ENCODE assay signal across 12 mouse cellular contexts in genomic region chr8:84023085-84023484, GRCm38 (mm10). TPM values are rescaled to one million over a fixed set of nuclear protein-coding genes. Genes with fewer than 3 reads are reported as not detected.
DNase-seq lines count a peak whose midpoint lies in the region; ATAC-seq and TF ChIP-seq lines count a peak whose summit lies in the region.
"Had no signal": no experiment of that assay in that cellular context is flagged by ENCODE, and none has a peak within 500 bp of the region (broad histone marks: within the 10 kb centered on the region; RNA-seq: fewer than 3 reads in every experiment).

No protein-coding gene starts in this region.

- H3K4me1 ChIP-seq in lung, embryonic 14.5 days (ENCODE audit: insufficient read depth), result peaks cover 15% of the 10 kb centered on the region
- H3K4me1 ChIP-seq in midbrain, embryonic 14.5 days (ENCODE audit: control insufficient read depth, insufficient read depth, low read length), result 0 out of 2 replicates have a peak, but pooled peaks cover 7% of the 10 kb centered on the region

- H3K36me3 ChIP-seq in C2C12 (ENCODE audit: control insufficient read depth, insufficient read depth), result no peaks in the 10 kb centered on the region
- no peaks in the 10 kb centered on the region for H3K36me3 ChIP-seq in lung, embryonic 14.5 days (ENCODE audit: insufficient read depth)
- H3K36me3 ChIP-seq in midbrain, embryonic 14.5 days (ENCODE audit: control insufficient read depth, insufficient read depth, low read length), result no peaks in the 10 kb centered on the region

- WGBS in lung, embryonic 14.5 days, result 5% methylated on average over 5 of the region's 5 CpGs
- WGBS in midbrain, embryonic 14.5 days, result 61% methylated on average over 5 of the region's 5 CpGs

- no peaks in the 10 kb centered on the region for H3K9me3 ChIP-seq in lung, embryonic 14.5 days (ENCODE audit: low read depth, low read length)
- H3K9me3 ChIP-seq in midbrain, embryonic 14.5 days (ENCODE audit: control insufficient read depth, low read length), result no peaks in the 10 kb centered on the region
- H3K9me3 ChIP-seq: megakaryocyte, embryonic 14.5 days had no signal

- no peaks in the 10 kb centered on the region for H3K79me2 ChIP-seq in C2C12 (ENCODE audit: control insufficient read depth, insufficient read depth)

- no peak overlapping the region for H3K4me3 ChIP-seq in C2C12 (ENCODE audit: insufficient read depth, poor library complexity, severe bottlenecking)
- H3K4me3 ChIP-seq in gastrocnemius, adult 2 months, result peak overlapping the region; percentile 2; the same call in 1 of the 2 replicates
- no peak overlapping the region for H3K4me3 ChIP-seq in lung, embryonic 14.5 days (ENCODE audit: low read depth, low read length)
- H3K4me3 ChIP-seq in midbrain, embryonic 14.5 days (replicated peaks; ENCODE audit: low read depth, low read length), result no peak overlapping the region
- H3K4me3 ChIP-seq: megakaryocyte, embryonic 14.5 days had no signal

- no peaks in the 10 kb centered on the region for H3K79me3 ChIP-seq in C2C12 (ENCODE audit: low read depth)

- no peaks in the 10 kb centered on the region for H3K27me3 ChIP-seq in C2C12 (ENCODE audit: control insufficient read depth, insufficient read depth, insufficient read length)
- peaks cover 20% of the 10 kb centered on the region; the same call in 1 of the 2 replicates for H3K27me3 ChIP-seq in lung, embryonic 14.5 days (ENCODE audit: insufficient read depth, low read length)
- H3K27me3 ChIP-seq in midbrain, embryonic 14.5 days (ENCODE audit: control insufficient read depth, insufficient read depth, low read length), result peaks cover 18% of the 10 kb centered on the region; the same call in 1 of the 2 replicates

- peak overlapping the region; percentile 76 for H3K27ac ChIP-seq in gastrocnemius, adult 2 months
- no peak overlapping the region for H3K27ac ChIP-seq in lung, embryonic 14.5 days (ENCODE audit: low read depth)
- no peak overlapping the region for H3K27ac ChIP-seq in midbrain, embryonic 14.5 days (replicated peaks; ENCODE audit: low read depth, low read length)

- peak; percentile 89 for DNase-seq in gastrocnemius, adult 2 months
- DNase-seq in heart, postnatal 36 days, result peak; percentile 70 to 72
- DNase-seq in lung, embryonic 14.5 days, result peak; percentile 60
- DNase-seq in ovary, adult 18-20 months (ENCODE audit: low spot score), result no peak
- DNase-seq in c-Kit-positive CD71-positive TER-119-positive erythroid progenitor cells, embryonic 14.5 days (ENCODE audit: low spot score), result no peak
- no peak for DNase-seq in midbrain, embryonic 14.5 days

- no peak for TF ChIP-seq CTCF in C2C12 (IDR thresholded peaks at IDR 0.05; ENCODE audit: control insufficient read depth, insufficient read depth, insufficient read length)
- TF ChIP-seq CTCF in gastrocnemius, adult 2 months (IDR thresholded peaks at IDR 0.05), result no peak
- no peak for TF ChIP-seq CTCF in lung, embryonic 14.5 days (IDR thresholded peaks at IDR 0.05; ENCODE audit: low read depth)

- 0 out of 2 replicates have a peak overlapping the region, but pooled peaks have one; percentile 12 for H3K4me2 ChIP-seq in lung, embryonic 14.5 days
- no peak overlapping the region for H3K4me2 ChIP-seq in midbrain, embryonic 14.5 days (ENCODE audit: low read length)

- intact Hi-C loops in gastrocnemius, adult 2 months (cut with DNase I), result no loop called here
- intact Hi-C loops in heart, postnatal 36 days (cut with DNase I), result no loop called here

- H3ac ChIP-seq in C2C12 (ENCODE audit: control insufficient read depth, insufficient read length, low read depth), result no peak overlapping the region

- ATAC-seq in lung, embryonic 14.5 days (ENCODE audit: insufficient read depth), result no peak
- no peak for ATAC-seq in megakaryocyte-erythroid progenitor cell, adult 5-6 weeks (replicated peaks; ENCODE audit: low FRiP score, low TSS enrichment, poor library complexity, severe bottlenecking)
- ATAC-seq in midbrain, embryonic 14.5 days (ENCODE audit: low FRiP score, low TSS enrichment), result no peak

- H3K9ac ChIP-seq in lung, embryonic 14.5 days, result no peak overlapping the region
- no peak overlapping the region for H3K9ac ChIP-seq in midbrain, embryonic 14.5 days (replicated peaks; ENCODE audit: low read length)

TF ChIP-seq in C2C12, 6 proteins besides CTCF, POLR2A, EP300 and RAD21:
- TF ChIP-seq MAX (IDR thresholded peaks at IDR 0.05) (peak; percentile 81), FOSL1 (IDR thresholded peaks at IDR 0.05; ENCODE audit: insufficient read depth, low read length, poor library complexity, severe bottlenecking) (no peak), CEBPB (IDR thresholded peaks at IDR 0.05; ENCODE audit: low read depth) (no peak), MYOG (IDR thresholded peaks at IDR 0.05; ENCODE audit: control insufficient read depth, extremely low read depth, insufficient read length) (no peak), MYOD1 (IDR thresholded peaks at IDR 0.05; ENCODE audit: control insufficient read depth, insufficient read length, low read depth) (peak; percentile 31), USF1 (IDR thresholded peaks at IDR 0.05; ENCODE audit: low read depth) (peak; percentile 76)
TF ChIP-seq in C2C12: peak in this region for 3.

RNA-seq across cellular contexts. Expression of gene Palm3, which starts 1.8 kb away (rescaled TPM):
- 3.5 TPM for polyA plus RNA-seq in C2C12 (2012; fragmentation: generic; extraction: Trizol)
- total RNA-seq in gastrocnemius, adult 2 months (2021), result under 1 TPM in 1 of 2 experiments, not detected in 1; 0.31 TPM
- total RNA-seq in heart, postnatal 36 days (2021), result under 1 TPM; 0.11 to 0.87 TPM
- polyA plus RNA-seq in lung, embryonic 14.5 days (2014; fragmentation: Nextera tagmentation; extraction: Ambion mirVana), result 2.5 and 2.9 TPM in 2 replicates
- total RNA-seq in megakaryocyte-erythroid progenitor cell, adult 5-6 weeks (2014; fragmentation: Nextera tagmentation), result not detected in 2 replicates
- total RNA-seq in megakaryocyte-erythroid progenitor cell, adult 5-6 weeks (2017), result 0.30 TPM in 1 of 2 replicates, not detected in the other
- 0.65 and 0.87 TPM in 2 replicates for polyA plus RNA-seq in midbrain, embryonic 14.5 days (2014; fragmentation: Nextera tagmentation; extraction: Ambion mirVana)
- total RNA-seq: common myeloid progenitor, adult 5-6 weeks had no signal

RNA-seq across cellular contexts. Expression of gene 2210011C24Rik, which starts 11.1 kb away (rescaled TPM):
- 1.5 TPM for polyA plus RNA-seq in C2C12 (2012; fragmentation: generic; extraction: Trizol)
- 1 to 10 TPM; 1.5 to 2.1 TPM for total RNA-seq in gastrocnemius, adult 2 months (2021)
- 1 to 10 TPM; 2.6 to 3.4 TPM for total RNA-seq in heart, postnatal 36 days (2021)
- polyA plus RNA-seq in lung, embryonic 14.5 days (2014; fragmentation: Nextera tagmentation; extraction: Ambion mirVana), result 0.83 and 1.2 TPM in 2 replicates
- not detected in 2 replicates for total RNA-seq in megakaryocyte-erythroid progenitor cell, adult 5-6 weeks (2014; fragmentation: Nextera tagmentation)
- total RNA-seq in megakaryocyte-erythroid progenitor cell, adult 5-6 weeks (2017), result not detected in 2 replicates
- polyA plus RNA-seq in midbrain, embryonic 14.5 days (2014; fragmentation: Nextera tagmentation; extraction: Ambion mirVana), result 0.94 TPM in 1 of 2 replicates, not detected in the other
- total RNA-seq: common myeloid progenitor, adult 5-6 weeks had no signal

RNA-seq across cellular contexts. Expression of gene Il27ra, which starts 19.3 kb away (rescaled TPM):
- polyA plus RNA-seq in C2C12 (2012; fragmentation: generic; extraction: Trizol), result 0.49 TPM
- total RNA-seq in gastrocnemius, adult 2 months (2021), result under 1 TPM; 0.36 to 0.61 TPM
- total RNA-seq in heart, postnatal 36 days (2021), result 1 to 10 TPM; 3.0 to 3.1 TPM
- 1.1 TPM in 2 replicates for polyA plus RNA-seq in lung, embryonic 14.5 days (2014; fragmentation: Nextera tagmentation; extraction: Ambion mirVana)
- total RNA-seq in megakaryocyte-erythroid progenitor cell, adult 5-6 weeks (2014; fragmentation: Nextera tagmentation), result 16.0 and 24.2 TPM in 2 replicates
- total RNA-seq in megakaryocyte-erythroid progenitor cell, adult 5-6 weeks (2017), result 4.5 TPM in 2 replicates
- polyA plus RNA-seq in midbrain, embryonic 14.5 days (2014; fragmentation: Nextera tagmentation; extraction: Ambion mirVana), result 0.16 and 0.33 TPM in 2 replicates

RNA-seq across cellular contexts. Expression of gene Rln3, which starts 21.7 kb away (rescaled TPM):
- not detected for polyA plus RNA-seq in C2C12 (2012; fragmentation: generic; extraction: Trizol)
- not detected for total RNA-seq in gastrocnemius, adult 2 months (2021)
- total RNA-seq in heart, postnatal 36 days (2021), result not detected
- polyA plus RNA-seq in lung, embryonic 14.5 days (2014; fragmentation: Nextera tagmentation; extraction: Ambion mirVana), result not detected in 2 replicates
- total RNA-seq in megakaryocyte-erythroid progenitor cell, adult 5-6 weeks (2014; fragmentation: Nextera tagmentation), result not detected in 2 replicates
- total RNA-seq in megakaryocyte-erythroid progenitor cell, adult 5-6 weeks (2017), result not detected in 2 replicates
- polyA plus RNA-seq in midbrain, embryonic 14.5 days (2014; fragmentation: Nextera tagmentation; extraction: Ambion mirVana), result 1.2 TPM in 1 of 2 replicates, not detected in the other
- total RNA-seq: common myeloid progenitor, adult 5-6 weeks; left cerebral cortex, postnatal 10 days had no signal
- polyA plus RNA-seq: frontal cortex, adult 2 months had no signal

RNA-seq across cellular contexts. Expression of gene 1700067K01Rik, which starts 21.8 kb away (rescaled TPM):
- 0.12 TPM for polyA plus RNA-seq in C2C12 (2012; fragmentation: generic; extraction: Trizol)
- under 1 TPM in 1 of 2 experiments, not detected in 1; 0.48 TPM for total RNA-seq in gastrocnemius, adult 2 months (2021)
- not detected for total RNA-seq in heart, postnatal 36 days (2021)
- 1.4 and 1.5 TPM in 2 replicates for polyA plus RNA-seq in lung, embryonic 14.5 days (2014; fragmentation: Nextera tagmentation; extraction: Ambion mirVana)
- 1.4 and 2.3 TPM in 2 replicates for total RNA-seq in megakaryocyte-erythroid progenitor cell, adult 5-6 weeks (2014; fragmentation: Nextera tagmentation)
- total RNA-seq in megakaryocyte-erythroid progenitor cell, adult 5-6 weeks (2017), result 0.76 and 2.3 TPM in 2 replicates
- polyA plus RNA-seq in midbrain, embryonic 14.5 days (2014; fragmentation: Nextera tagmentation; extraction: Ambion mirVana), result 0.53 and 0.89 TPM in 2 replicates
- total RNA-seq: common myeloid progenitor, adult 5-6 weeks had no signal
- polyA plus RNA-seq: frontal cortex, adult 2 months had no signal

Comparison
In these comparisons a context has a peak if more than half of its experiments do, and no peak if none do; other contexts are left out.
1. DNase-seq: peak in gastrocnemius, adult 2 months (single experiment), heart, postnatal 36 days (2 of 2) and lung, embryonic 14.5 days (single experiment); none in ovary, adult 18-20 months (single experiment), c-Kit-positive CD71-positive TER-119-positive erythroid progenitor cells, embryonic 14.5 days (single experiment) and midbrain, embryonic 14.5 days (single experiment).